Mouse (Mus musculus) E14TG2a.4 (cell line): ENCODE results near the gene Catsperz.

ENCODE experiments used
- CTCF ChIP-seq: conservative IDR thresholded peaks from 2 replicates; pipeline ENCODE4 v1.5.1; 2014; ENCODE audit warnings: low read length
- NANOG ChIP-seq: IDR thresholded peaks from 2 replicates; pipeline ENCODE4 v1.6.1; 2014; ENCODE audit warnings: borderline replicate concordance, low read length, mixed read lengths

DNA sequence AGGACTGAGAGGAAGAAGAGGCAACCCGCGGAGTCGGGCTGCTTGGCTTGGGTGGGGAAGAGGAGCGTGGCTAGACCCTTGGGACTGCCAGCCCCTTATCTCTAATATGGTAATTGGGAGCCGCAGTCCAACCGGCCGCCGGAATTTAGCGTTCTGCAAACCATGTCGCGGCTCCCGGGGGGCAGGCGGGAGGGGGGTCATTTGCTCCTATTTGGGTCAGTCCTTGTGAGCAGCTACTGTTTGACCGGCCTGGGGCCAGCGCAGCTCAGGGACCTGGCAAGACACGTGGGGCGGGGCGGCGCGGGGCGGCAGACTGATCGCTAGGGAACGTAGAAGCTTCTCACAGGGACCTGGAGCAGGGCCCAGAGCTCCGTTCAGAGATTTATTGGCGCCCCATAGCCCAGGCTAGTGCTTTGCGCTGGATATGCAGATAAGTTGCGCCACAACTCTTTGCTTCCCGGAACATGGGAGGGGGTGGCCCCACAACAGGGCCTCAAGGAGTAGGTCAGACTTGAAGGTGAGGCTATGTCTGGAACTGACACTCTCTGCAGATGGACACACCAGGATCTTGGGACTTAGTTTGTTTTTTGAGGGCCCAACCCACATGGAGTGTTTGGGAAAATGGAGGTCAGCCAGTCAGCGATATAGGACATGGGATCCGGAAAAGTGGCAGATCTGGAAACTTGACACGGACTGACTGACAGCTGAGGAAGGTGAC lies 27.0 kb upstream of the Catsperz start:
- TF ChIP-seq NANOG (no peak), CTCF (no peak)
